Mouse (Mus musculus) ES-Bruce4 (cell line): ENCODE data around the gene Ccdc88c. TPM values are rescaled to one million over a fixed set of nuclear protein-coding genes. Genes with fewer than 3 reads are reported as not detected.
A peak's percentile ranks its signal among the peaks of the same experiment; 100 is the strongest.

Experiments used
- H3K27ac ChIP-seq: 2 replicates; pipeline ENCODE4 v1.5.1; 2012; ENCODE audit warnings: low read length, inconsistent platforms; ENCODE audit not compliant: insufficient read depth
- H3K27me3 ChIP-seq: 2 replicates; pipeline ENCODE4 v1.6.1; 2012; ENCODE audit warnings: mild to moderate bottlenecking, low read length, inconsistent platforms; ENCODE audit not compliant: control insufficient read depth, poor library complexity, insufficient read depth, severe bottlenecking
- H3K36me3 ChIP-seq: 2 replicates; pipeline ENCODE4 v1.6.1; 2012; ENCODE audit warnings: inconsistent platforms, mild to moderate bottlenecking, low read length, moderate library complexity; ENCODE audit not compliant: control insufficient read depth, poor library complexity, insufficient read depth, severe bottlenecking
- H3K4me1 ChIP-seq: one replicate; pipeline ENCODE4 v1.8.1; 2011; ENCODE audit warnings: low read length; ENCODE audit not compliant: control insufficient read depth, insufficient read depth
- H3K4me3 ChIP-seq: 2 replicates; pipeline ENCODE4 v1.5.1; 2011; ENCODE audit warnings: low read depth, mild to moderate bottlenecking, low read length
- H3K9ac ChIP-seq: 2 replicates; pipeline ENCODE4 v1.6.1; 2012; ENCODE audit warnings: low read depth, mild to moderate bottlenecking, inconsistent platforms; ENCODE audit not compliant: poor library complexity, severe bottlenecking
- H3K9me3 ChIP-seq: replicated peaks from 2 replicates; pipeline ENCODE4 v1.6.1; 2012; ENCODE audit warnings: mild to moderate bottlenecking, low read length, inconsistent platforms; ENCODE audit not compliant: control insufficient read depth, poor library complexity, insufficient read depth, severe bottlenecking
- CTCF ChIP-seq: IDR thresholded peaks from one replicate; pipeline ENCODE4 v1.8.1; 2011; ENCODE audit warnings: low read depth, low read length
- EP300 ChIP-seq: IDR thresholded peaks from 2 replicates; pipeline ENCODE4 v1.6.1; 2011; ENCODE audit warnings: low read depth, low read length; ENCODE audit not compliant: insufficient read depth
- POLR2A ChIP-seq: IDR thresholded peaks from one replicate; pipeline ENCODE4 v1.8.1; 2011; ENCODE audit warnings: low read length; ENCODE audit not compliant: insufficient read depth
- polyA plus RNA-seq: library from polyadenylated mRNA; stranded (reverse); fragments of >200 nt; gene quantifications from 2 replicates; pipeline ENCODE4 v1.2.4, GENCODE M21; 2011; ENCODE audit warnings: low read depth; ENCODE audit not compliant: missing spikeins, insufficient read depth, insufficient read length

Gene Ccdc88c
- 69.0 and 73.5 TPM in 2 replicates for polyA plus RNA-seq

DNA sequence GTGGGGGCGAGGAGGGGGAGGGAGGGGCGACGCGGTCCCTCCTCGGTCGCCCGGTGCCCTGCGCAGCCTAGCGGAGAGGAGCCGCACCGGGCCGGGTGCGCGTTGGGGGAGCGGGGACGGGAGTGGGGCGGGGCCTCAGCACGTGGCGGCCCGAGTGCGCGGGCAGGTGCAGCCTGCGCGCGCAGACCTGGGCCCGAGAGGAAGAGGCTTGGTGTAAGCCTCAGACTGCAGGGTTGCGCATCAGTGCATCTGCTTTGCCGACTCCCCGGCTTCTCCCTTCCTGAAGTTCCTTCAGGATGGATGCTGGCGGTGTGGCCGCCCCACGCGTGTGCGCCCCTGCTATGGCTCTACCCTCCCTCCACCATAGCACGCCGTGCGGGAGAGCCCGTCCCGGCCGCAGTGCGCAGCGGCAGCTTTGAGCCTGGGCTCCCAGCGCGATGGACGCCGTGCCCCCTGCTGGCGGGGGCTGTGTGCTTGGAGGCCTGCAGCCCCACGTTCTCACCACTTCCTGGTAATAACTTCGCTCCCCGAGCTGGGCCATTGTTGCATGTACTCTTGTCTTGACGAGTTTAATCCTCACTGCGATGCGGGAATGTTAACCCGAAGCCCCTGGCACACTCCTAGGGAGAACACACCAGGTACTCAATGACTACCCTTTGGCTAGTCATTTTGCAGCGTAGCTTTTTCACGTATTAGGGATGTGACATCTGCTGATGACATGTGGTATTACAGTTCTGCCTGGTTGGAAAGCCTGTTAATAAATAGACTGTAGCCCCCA is at the start of gene Ccdc88c:
Gene Ccdc88c, minus strand, starts transcription at position 103 of the 778 bp plus-strand sequence.
- H3K9ac ChIP-seq, result peak within 1 kb of the TSS; percentile 96
- no peaks in the 10 kb centered on the region for H3K36me3 ChIP-seq
- TF ChIP-seq EP300 (0 out of 2 replicates have a peak, but pooled peaks have one; percentile 37), CTCF (peak; percentile 67), POLR2A (no peak)
- H3K9me3 ChIP-seq, result no peaks in the 10 kb centered on the region
- peak within 1 kb of the TSS; percentile 51 for H3K27ac ChIP-seq
- H3K4me3 ChIP-seq, result peak within 1 kb of the TSS; percentile 89
- peaks cover 7% of the 10 kb centered on the region for H3K4me1 ChIP-seq
- H3K27me3 ChIP-seq, result no peaks in the 10 kb centered on the region

DNA sequence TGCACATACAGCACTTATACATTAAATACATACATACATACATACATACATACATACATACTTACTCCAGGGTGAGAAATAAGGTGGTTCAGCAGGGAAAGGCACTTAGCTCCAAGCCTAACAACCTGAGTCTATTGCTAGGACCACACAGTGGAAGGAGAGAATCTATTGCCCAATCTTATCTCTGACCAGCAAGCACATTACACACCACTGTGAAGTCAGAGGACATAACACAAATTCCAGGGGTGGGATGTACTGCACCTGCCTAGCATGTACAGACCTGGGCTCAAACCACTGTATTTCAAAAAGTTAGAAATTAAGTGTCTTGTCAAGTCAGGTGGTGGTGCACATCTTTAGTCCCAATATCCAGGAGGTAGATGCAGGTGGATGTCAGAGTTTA is 49.1 kb upstream of the Ccdc88c start:
- Histone ChIP-seq H3K4me3 (no peak overlapping the region), H3K27me3 (no peaks in the 10 kb centered on the region), H3K4me1 (no peaks in the 10 kb centered on the region), H3K36me3 (peaks cover 37% of the 10 kb centered on the region), H3K9ac (no peak overlapping the region), H3K9me3 (no peaks in the 10 kb centered on the region), H3K27ac (no peak overlapping the region)
- TF ChIP-seq EP300, result no peak
- TF ChIP-seq POLR2A, result no peak
- TF ChIP-seq CTCF, result no peak

DNA sequence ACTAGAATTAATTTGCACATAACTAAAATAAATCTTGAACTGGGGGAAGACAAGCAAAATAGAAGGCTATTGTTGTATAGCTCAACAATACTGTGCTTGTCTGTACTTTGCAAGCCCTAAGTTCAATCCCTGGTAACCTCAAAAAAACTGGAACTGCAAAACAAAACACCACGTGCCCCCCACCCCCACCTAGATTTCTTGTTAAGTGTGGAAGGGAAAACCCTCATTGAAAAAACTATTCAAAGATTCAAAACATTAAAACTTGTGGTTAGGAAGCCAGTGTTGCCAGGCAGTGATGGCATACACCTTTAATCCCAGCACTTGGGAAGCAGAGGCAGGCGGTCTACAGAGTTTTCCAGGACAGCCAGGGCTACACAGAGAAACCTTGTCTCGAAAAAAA is 46.6 kb upstream of the Ccdc88c start:
- Histone ChIP-seq H3K9me3 (no peaks in the 10 kb centered on the region), H3K27ac (no peak overlapping the region), H3K36me3 (peaks cover 25% of the 10 kb centered on the region), H3K4me3 (no peak overlapping the region), H3K4me1 (no peaks in the 10 kb centered on the region), H3K9ac (no peak overlapping the region), H3K27me3 (no peaks in the 10 kb centered on the region)
- TF ChIP-seq EP300, result no peak
- no peak for TF ChIP-seq POLR2A

DNA sequence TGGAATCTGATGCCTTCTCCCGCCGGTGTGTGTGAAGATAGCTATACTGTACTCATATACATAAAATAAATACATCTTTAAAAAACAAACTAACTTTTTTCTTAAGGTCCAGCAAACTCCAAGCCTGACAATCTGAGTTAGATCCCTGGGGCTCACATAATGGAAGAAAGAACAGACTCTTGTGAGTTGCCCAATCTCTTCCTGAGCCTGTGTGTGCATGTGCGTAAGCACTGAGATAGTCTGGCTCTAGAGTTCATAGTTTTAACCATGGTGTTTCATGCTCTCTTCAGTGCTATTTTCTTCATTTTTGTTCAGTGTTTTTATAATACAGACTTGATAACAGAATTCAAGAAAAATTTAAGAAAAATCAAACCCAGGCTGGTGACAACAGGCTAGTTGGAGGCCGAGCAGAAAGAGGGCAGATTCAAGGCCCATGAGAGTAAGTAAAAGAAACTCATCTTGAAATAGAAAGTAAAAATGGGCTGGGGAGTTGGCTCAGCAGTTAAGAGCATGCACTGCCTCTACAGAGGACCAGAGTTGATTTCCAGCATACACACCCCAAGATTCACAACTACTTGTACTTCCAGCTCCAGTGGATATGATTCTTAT is 46.1 kb upstream of the Ccdc88c start:
- no peaks in the 10 kb centered on the region for H3K4me1 ChIP-seq
- H3K9ac ChIP-seq, result no peak overlapping the region
- no peaks in the 10 kb centered on the region for H3K9me3 ChIP-seq
- no peak overlapping the region for H3K27ac ChIP-seq
- H3K27me3 ChIP-seq, result no peaks in the 10 kb centered on the region
- no peak for TF ChIP-seq EP300
- no peak for TF ChIP-seq POLR2A
- TF ChIP-seq CTCF, result no peak
- no peak overlapping the region for H3K4me3 ChIP-seq
- H3K36me3 ChIP-seq, result peaks cover 21% of the 10 kb centered on the region

DNA sequence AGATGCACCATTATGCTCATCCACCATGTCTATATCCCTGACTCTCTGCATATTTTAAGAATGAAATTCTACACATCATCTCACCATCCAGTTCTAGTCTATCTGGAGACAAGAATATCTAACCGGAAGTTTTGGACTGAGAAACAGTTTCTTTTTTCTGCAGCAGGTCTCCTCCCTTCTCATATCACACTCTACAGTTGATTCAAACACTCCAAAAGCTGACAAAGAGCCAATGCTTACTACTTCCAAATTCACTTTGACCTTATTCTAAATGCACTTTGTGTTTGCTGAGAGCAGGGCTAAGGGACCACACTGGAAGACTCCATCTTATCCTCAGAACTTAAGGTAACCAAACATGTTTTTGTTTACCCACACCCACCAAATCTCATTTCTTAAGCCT is 41.0 kb upstream of the Ccdc88c start:
- Histone ChIP-seq H3K36me3 (peaks cover 23% of the 10 kb centered on the region), H3K4me1 (peaks cover 2% of the 10 kb centered on the region), H3K9ac (no peak overlapping the region), H3K9me3 (no peaks in the 10 kb centered on the region), H3K27ac (no peak overlapping the region), H3K4me3 (no peak overlapping the region), H3K27me3 (no peaks in the 10 kb centered on the region)
- TF ChIP-seq CTCF (no peak), POLR2A (no peak), EP300 (no peak)

DNA sequence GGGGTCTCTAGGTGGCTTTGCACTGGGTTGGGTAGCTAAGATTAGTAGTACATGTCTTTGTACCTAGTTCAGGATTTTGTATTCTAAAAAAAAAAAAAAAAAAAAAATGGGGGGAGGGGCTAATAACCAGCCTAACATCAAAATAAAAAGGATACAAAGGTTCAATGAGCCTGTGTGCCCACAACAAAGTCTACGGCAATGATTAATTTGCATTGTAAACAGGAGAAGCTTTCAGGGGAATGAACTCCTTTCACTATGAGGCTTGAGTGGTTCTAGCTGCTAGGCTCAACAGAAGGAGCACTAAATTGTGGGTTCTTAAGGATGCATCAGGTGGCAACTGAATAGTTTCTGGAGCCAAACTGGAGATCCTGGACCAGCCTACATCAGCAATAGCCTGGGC is 37.5 kb upstream of the Ccdc88c start:
- H3K27ac ChIP-seq, result no peak overlapping the region
- TF ChIP-seq CTCF (no peak), EP300 (no peak), POLR2A (no peak)
- no peak overlapping the region for H3K9ac ChIP-seq
- H3K4me1 ChIP-seq, result peaks cover 2% of the 10 kb centered on the region
- no peaks in the 10 kb centered on the region for H3K9me3 ChIP-seq
- no peak overlapping the region for H3K4me3 ChIP-seq
- H3K36me3 ChIP-seq, result peaks cover 50% of the 10 kb centered on the region
- H3K27me3 ChIP-seq, result no peaks in the 10 kb centered on the region
